Mouse (Mus musculus) ovary, postnatal 14 days (tissue): ENCODE results near the gene Tssk1.

Experiments used
- DNase-seq: peaks from one replicate; pipeline ENCODE4 v3.0.0; 2022; ENCODE audit warnings: low spot score

The Tssk1 gene

GRCm38 (mm10) chr16:17945081-17945831 lies 51.2 kb downstream of the Tssk1 start:
- DNase-seq = no peak
